Mouse (Mus musculus) kidney, adult 2 months (tissue): ENCODE measurements around the gene Pcgf1.

Experiments
- CTCF ChIP-seq: fragments of 200-500 bp; conservative IDR thresholded peaks from 2 replicates; pipeline ENCODE4 v1.5.1; 2011; ENCODE audit warnings: low read depth, mild to moderate bottlenecking, control low read depth, low read length, moderate library complexity, mixed read lengths; ENCODE audit not compliant: insufficient read depth, insufficient read length
- POLR2A ChIP-seq: fragments of 200-500 bp; IDR thresholded peaks from one replicate; pipeline ENCODE4 v1.6.1; 2011; ENCODE audit warnings: low read depth, low read length, control low read depth

- TF ChIP-seq CTCF (no peak), POLR2A (peak; percentile 10)
Measured at GRCm38 (mm10) chr6:83118825-83119733, 41.4 kb downstream of the Pcgf1 start.
